Mouse (Mus musculus) liver, embryonic 12.5 days (tissue): Measurements from ENCODE around the gene Ssh2. TPM values are rescaled to one million over a fixed set of nuclear protein-coding genes. Genes with fewer than 3 reads are reported as not detected.
A peak's percentile ranks its signal among the peaks of the same experiment; 100 is the strongest.

ENCODE experiments used
- ATAC-seq: fragments of 200-750 bp; cut with Nextera tagmentation; 2 replicates; pipeline ENCODE4 v1.8.0; 2017; ENCODE audit warnings: moderate number of reproducible peaks, mild to moderate bottlenecking, moderate library complexity
- H3K27ac ChIP-seq: fragments of 300-500 bp; sonication (generic); 2 replicates; pipeline ENCODE4 v1.5.1; 2016; ENCODE audit warnings: mild to moderate bottlenecking
- H3K27me3 ChIP-seq: fragments of 300-500 bp; sonication (generic); replicated peaks from 2 replicates; pipeline ENCODE4 v1.6.1; 2016; ENCODE audit warnings: mild to moderate bottlenecking, moderate library complexity
- H3K36me3 ChIP-seq: fragments of 300-500 bp; sonication (generic); 2 replicates; pipeline ENCODE4 v1.6.1; 2016; ENCODE audit warnings: mild to moderate bottlenecking, moderate library complexity
- H3K4me1 ChIP-seq: fragments of 300-500 bp; sonication (generic); 2 replicates; pipeline ENCODE4 v1.6.1; 2016
- H3K4me2 ChIP-seq: fragments of 300-500 bp; sonication (generic); 2 replicates; pipeline ENCODE4 v1.6.1; 2016; ENCODE audit warnings: mild to moderate bottlenecking, moderate library complexity
- H3K4me3 ChIP-seq: fragments of 300-500 bp; sonication (generic); 2 replicates; pipeline ENCODE4 v1.5.1; 2016; ENCODE audit warnings: mild to moderate bottlenecking, moderate library complexity
- H3K9ac ChIP-seq: fragments of 300-500 bp; sonication (generic); 2 replicates; pipeline ENCODE4 v1.6.1; 2016; ENCODE audit warnings: mild to moderate bottlenecking, moderate library complexity
- H3K9me3 ChIP-seq: fragments of 300-500 bp; sonication (generic); replicated peaks from 2 replicates; pipeline ENCODE4 v1.6.1; 2016; ENCODE audit warnings: mild to moderate bottlenecking, moderate library complexity
- WGBS: fragments of 180-500 bp; shearing (Covaris S2); methylation state at CpG from one replicate; pipeline ENCODE4 v1.1.7; 2016; ENCODE audit not compliant: insufficient replicate concordance; 5-methylcytosine and 5-hydroxymethylcytosine counted together
- polyA plus RNA-seq: library from polyadenylated mRNA; unstranded; fragments of >200 nt; fragmentation: Nextera tagmentation; extraction: Ambion mirVana; gene quantifications from 2 replicates; pipeline ENCODE4 v1.2.1, GENCODE M21; 2016

The Ssh2 gene
- polyA plus RNA-seq, 1 experiment from 2014 or later, result 6.8 TPM

GRCm38 (mm10) chr11:77194762-77195161, 21.3 kb upstream of the Ssh2 start:
- H3K4me3 ChIP-seq, result no peak overlapping the region
- no peak overlapping the region for H3K27ac ChIP-seq
- 54% methylated on average over 1 of the region's 1 CpGs for WGBS
- H3K9ac ChIP-seq, result no peak overlapping the region
- H3K4me2 ChIP-seq, result no peak overlapping the region
- H3K9me3 ChIP-seq, result no peaks in the 10 kb centered on the region
- no peaks in the 10 kb centered on the region for H3K27me3 ChIP-seq
- no peak for ATAC-seq
- H3K4me1 ChIP-seq, result peaks cover 11% of the 10 kb centered on the region
- no peaks in the 10 kb centered on the region for H3K36me3 ChIP-seq

GRCm38 (mm10) chr11:77195360-77196109, 20.6 kb upstream of the Ssh2 start:
- WGBS, result 67% methylated on average over 11 of the region's 11 CpGs
- no peak overlapping the region for H3K4me3 ChIP-seq
- no peak overlapping the region for H3K4me2 ChIP-seq
- H3K27me3 ChIP-seq, result no peaks in the 10 kb centered on the region
- H3K36me3 ChIP-seq, result no peaks in the 10 kb centered on the region
- H3K4me1 ChIP-seq, result peaks cover 10% of the 10 kb centered on the region
- no peak overlapping the region for H3K27ac ChIP-seq
- H3K9ac ChIP-seq, result no peak overlapping the region
- no peak for ATAC-seq
- no peaks in the 10 kb centered on the region for H3K9me3 ChIP-seq

DNA sequence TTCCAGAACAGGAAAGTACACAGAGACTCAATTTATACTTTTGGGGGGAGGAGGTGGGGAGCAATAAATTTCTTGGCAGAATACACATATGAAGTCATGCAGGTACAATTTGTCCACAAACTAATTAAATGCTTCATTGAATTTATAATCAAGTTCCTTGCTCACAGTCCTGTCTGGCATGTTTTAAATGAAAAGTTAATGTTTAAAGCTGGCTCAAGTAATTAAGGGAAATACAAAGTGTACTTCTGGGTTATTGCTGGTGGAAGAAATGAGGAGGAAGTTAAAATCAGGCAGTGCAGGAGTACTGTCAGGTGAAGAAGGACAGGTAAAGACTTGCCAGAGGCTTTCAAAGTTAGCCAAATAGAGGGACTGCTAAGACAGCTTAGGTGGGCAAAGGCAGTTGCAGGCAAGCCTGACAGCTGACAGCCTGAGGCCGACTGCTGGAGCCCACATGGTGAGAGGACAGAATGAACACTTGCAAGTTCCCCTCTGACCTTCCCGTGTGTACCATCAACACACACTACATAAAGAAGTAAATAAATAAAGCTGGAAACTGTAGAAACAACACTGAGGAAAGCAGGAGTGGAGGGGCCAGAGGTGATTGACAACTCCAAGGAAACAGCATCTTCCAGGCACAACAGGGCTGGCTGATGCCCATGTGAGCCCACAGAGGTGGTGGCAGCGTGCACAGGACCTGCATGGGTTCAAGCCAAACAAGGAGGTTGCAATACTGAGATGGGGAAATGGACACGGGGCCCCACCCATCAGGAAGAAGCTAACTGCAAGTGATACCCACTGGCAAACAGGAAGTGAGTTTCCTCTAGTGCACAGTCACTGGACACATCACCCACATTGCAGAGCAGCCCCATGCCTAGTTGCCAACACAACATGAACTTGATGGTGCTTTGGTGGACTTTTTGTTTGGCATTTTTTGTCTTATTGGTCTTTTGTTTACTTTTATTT, 19.6 kb upstream of the Ssh2 start:
- peaks cover 10% of the 10 kb centered on the region for H3K4me1 ChIP-seq
- no peak overlapping the region for H3K9ac ChIP-seq
- H3K36me3 ChIP-seq, result no peaks in the 10 kb centered on the region
- ATAC-seq, result no peak
- 12% methylated on average over 4 of the region's 4 CpGs for WGBS
- H3K4me2 ChIP-seq, result no peak overlapping the region
- H3K9me3 ChIP-seq, result no peaks in the 10 kb centered on the region
- no peaks in the 10 kb centered on the region for H3K27me3 ChIP-seq
- no peak overlapping the region for H3K4me3 ChIP-seq
- H3K27ac ChIP-seq, result 0 out of 2 replicates have a peak overlapping the region, but pooled peaks have one; percentile 26

DNA sequence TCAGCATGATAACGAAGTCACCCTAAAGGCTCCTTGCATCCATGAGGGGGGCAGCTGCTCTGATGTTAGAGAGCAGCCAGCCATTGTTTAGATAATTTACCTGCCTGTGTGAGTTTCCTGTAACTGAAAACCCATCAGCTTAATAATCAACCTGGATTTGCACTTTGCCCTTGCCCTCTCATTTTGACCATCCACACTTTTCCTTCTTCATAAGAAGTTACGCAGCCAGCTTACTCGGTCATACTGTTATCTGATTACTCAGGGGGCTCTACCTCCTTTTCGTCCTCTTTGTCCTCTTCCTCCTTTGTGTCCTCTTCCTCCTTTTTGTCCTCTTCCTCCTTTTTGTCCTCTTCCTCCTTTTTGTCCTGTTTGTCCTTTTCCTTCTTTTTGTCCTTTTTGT, 16.5 kb upstream of the Ssh2 start:
- Histone ChIP-seq H3K9ac (no peak overlapping the region), H3K4me1 (peaks cover 7% of the 10 kb centered on the region), H3K4me3 (no peak overlapping the region), H3K27me3 (no peaks in the 10 kb centered on the region), H3K36me3 (no peaks in the 10 kb centered on the region), H3K4me2 (peak overlapping the region; percentile 14; the same call in 1 of the 2 replicates), H3K27ac (no peak overlapping the region), H3K9me3 (no peaks in the 10 kb centered on the region)
- no peak for ATAC-seq
- 32% methylated on average over 4 of the region's 4 CpGs for WGBS

DNA sequence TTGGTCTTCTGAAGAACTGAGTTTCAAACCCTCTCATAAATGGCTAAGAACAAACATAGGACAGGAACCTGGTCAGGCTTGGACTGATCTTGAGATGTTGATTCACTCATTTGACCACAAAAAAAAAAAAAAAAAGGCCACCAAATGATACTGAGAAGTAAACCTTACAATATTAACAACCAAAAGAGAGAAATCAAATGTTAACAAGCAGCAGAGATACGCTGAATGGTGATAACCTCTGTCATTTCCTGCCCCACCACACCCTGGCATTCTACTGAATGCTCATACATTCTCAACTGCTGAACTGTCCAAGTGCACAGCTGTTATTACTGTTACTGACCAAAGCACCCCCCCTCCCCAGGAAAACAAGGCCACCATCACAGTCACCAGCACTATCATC, 15.4 kb upstream of the Ssh2 start:
- no peaks in the 10 kb centered on the region for H3K27me3 ChIP-seq
- no peak overlapping the region for H3K9ac ChIP-seq
- peaks cover 7% of the 10 kb centered on the region for H3K4me1 ChIP-seq
- H3K27ac ChIP-seq, result no peak overlapping the region
- WGBS, result 32% methylated on average over 1 of the region's 1 CpGs
- H3K4me3 ChIP-seq, result no peak overlapping the region
- no peaks in the 10 kb centered on the region for H3K9me3 ChIP-seq
- ATAC-seq, result no peak
- no peaks in the 10 kb centered on the region for H3K36me3 ChIP-seq
- no peak overlapping the region for H3K4me2 ChIP-seq

DNA sequence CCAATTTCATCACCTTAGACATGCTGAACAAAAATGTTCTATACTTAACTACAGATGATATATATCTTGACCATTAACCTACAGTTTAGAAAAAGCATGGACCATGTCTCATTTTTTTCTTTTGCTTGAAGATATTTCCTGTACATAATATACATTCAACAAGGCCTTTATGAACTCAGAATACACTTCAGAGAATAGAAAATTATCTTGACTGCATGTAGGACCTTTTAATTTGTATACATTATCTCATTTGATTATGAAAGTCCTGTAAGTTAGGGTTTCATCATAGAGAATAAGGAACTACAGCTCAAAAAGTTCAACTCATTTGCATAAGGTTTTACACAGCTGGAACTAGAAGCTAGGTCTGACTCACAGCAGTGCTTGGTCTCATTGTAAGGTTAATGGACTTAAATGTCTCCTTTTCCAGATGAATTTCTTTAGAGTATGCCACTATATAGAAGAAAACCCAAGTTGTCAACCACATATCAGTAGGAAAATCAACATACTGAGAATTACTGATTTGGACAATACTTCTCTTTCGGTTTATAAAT, 1.9 kb upstream of the Ssh2 start:
- no peak overlapping the region for H3K4me2 ChIP-seq
- no peak overlapping the region for H3K27ac ChIP-seq
- no peaks in the 10 kb centered on the region for H3K9me3 ChIP-seq
- no peaks in the 10 kb centered on the region for H3K36me3 ChIP-seq
- H3K9ac ChIP-seq, result no peak overlapping the region
- H3K27me3 ChIP-seq, result no peaks in the 10 kb centered on the region
- ATAC-seq, result no peak
- peaks cover 32% of the 10 kb centered on the region for H3K4me1 ChIP-seq
- no peak overlapping the region for H3K4me3 ChIP-seq
- 86% methylated on average over 1 of the region's 1 CpGs for WGBS

DNA sequence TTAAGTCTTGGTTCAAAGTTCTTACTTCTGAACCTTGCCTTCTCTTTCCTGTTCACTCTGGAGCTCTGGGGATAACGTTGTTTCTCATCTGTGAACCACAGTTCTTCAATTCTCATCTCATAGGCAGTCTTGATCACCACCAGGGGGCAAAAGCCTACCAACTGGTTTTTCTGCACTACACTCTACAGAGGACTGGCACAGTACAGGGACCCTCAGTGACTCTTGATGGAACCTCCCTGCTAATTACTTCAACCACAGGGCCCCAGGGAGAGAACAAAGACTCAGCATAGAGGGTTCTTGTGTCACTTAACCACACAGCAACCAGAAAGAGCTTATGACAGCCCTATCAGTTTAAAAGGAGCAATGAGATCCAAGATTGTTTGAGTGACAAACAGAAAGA, 1.3 kb upstream of the Ssh2 start:
- Histone ChIP-seq H3K4me3 (no peak overlapping the region), H3K9me3 (no peaks in the 10 kb centered on the region), H3K9ac (no peak overlapping the region), H3K36me3 (no peaks in the 10 kb centered on the region), H3K4me1 (peaks cover 32% of the 10 kb centered on the region), H3K27me3 (no peaks in the 10 kb centered on the region), H3K27ac (no peak overlapping the region), H3K4me2 (peak overlapping the region; percentile 95)
- peak; percentile 43; the same call in 1 of the 2 replicates for ATAC-seq
- 0% methylated on average over 1 of the region's 1 CpGs for WGBS

DNA sequence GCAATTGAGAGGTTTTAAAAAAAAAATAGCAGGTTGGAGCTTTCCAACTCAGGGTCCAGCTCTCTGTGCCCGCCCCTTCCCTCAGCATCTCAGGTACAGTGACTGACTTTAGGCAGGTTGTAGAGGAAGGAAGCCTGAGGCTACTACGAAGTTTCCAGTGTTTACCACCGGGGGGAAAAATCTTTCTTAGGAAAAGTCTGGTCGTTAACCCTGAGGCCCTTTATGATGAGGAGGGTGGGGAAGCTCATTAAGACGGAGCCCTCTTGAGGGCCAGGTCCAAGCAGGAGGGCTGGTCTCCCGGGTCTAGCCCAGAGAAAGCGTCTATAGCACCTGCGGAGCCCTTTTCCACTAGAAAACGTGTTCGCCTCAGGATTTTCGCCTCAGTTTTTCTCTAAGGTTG, 604 bp upstream of the Ssh2 start:
- peak overlapping the region; percentile 93 for H3K27ac ChIP-seq
- H3K27me3 ChIP-seq, result no peaks in the 10 kb centered on the region
- peak overlapping the region; percentile 80 for H3K4me3 ChIP-seq
- peak overlapping the region; percentile 95 for H3K4me2 ChIP-seq
- WGBS, result 3% methylated on average over 11 of the region's 11 CpGs
- H3K4me1 ChIP-seq, result peaks cover 32% of the 10 kb centered on the region
- ATAC-seq, result peak; percentile 53; the same call in 1 of the 2 replicates
- H3K36me3 ChIP-seq, result no peaks in the 10 kb centered on the region
- H3K9ac ChIP-seq, result peak overlapping the region; percentile 95
- H3K9me3 ChIP-seq, result no peaks in the 10 kb centered on the region

GRCm38 (mm10) chr11:77216761-77217130, 659 bp downstream of the Ssh2 start:
- no peaks in the 10 kb centered on the region for H3K9me3 ChIP-seq
- H3K27ac ChIP-seq, result peak overlapping the region; percentile 93

DNA sequence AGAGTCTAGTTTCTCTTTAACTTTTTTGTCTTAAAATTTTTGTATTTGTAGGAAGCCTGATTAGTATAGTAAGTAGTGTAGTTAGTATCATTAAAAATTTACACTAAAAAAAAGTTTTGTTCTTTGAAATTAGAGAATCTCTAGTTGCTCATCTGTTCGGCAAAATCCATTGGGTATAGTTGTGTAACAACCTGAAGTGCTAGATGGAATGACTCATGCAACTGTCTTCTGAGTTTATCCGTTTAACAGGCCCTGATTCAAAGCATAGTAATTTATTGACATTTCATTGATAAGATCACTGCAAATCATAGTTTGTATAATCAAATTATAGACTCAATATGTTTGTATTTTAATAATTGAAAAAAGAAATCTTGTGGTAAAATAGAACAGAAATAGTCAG, 14.7 kb downstream of the Ssh2 start:
- Histone ChIP-seq H3K36me3 (no peaks in the 10 kb centered on the region), H3K27me3 (no peaks in the 10 kb centered on the region), H3K4me2 (no peak overlapping the region), H3K4me3 (no peak overlapping the region), H3K4me1 (no peaks in the 10 kb centered on the region), H3K9me3 (no peaks in the 10 kb centered on the region), H3K9ac (no peak overlapping the region), H3K27ac (no peak overlapping the region)
- no peak for ATAC-seq
- 63% methylated on average over 2 of the region's 2 CpGs for WGBS

More at GRCm38 (mm10) chr11:77216761-77217130, 659 bp downstream of the Ssh2 start:
- no peaks in the 10 kb centered on the region for H3K36me3 ChIP-seq
- peak overlapping the region; percentile 80 for H3K4me3 ChIP-seq
- H3K27me3 ChIP-seq, result no peaks in the 10 kb centered on the region
- WGBS, result under 1% methylated on average over 11 of the region's 11 CpGs
- ATAC-seq, result peak; percentile 69
- H3K9ac ChIP-seq, result peak overlapping the region; percentile 95
- peak overlapping the region; percentile 95 for H3K4me2 ChIP-seq
- peaks cover 32% of the 10 kb centered on the region for H3K4me1 ChIP-seq

- H3K4me1 ChIP-seq, result no peaks in the 10 kb centered on the region
- no peak overlapping the region for H3K4me2 ChIP-seq
- no peaks in the 10 kb centered on the region for H3K27me3 ChIP-seq
- H3K4me3 ChIP-seq, result no peak overlapping the region
- no peak for ATAC-seq
- WGBS, result 71% methylated on average over 2 of the region's 2 CpGs
- no peak overlapping the region for H3K9ac ChIP-seq
- no peak overlapping the region for H3K27ac ChIP-seq
- H3K36me3 ChIP-seq, result no peaks in the 10 kb centered on the region
- no peaks in the 10 kb centered on the region for H3K9me3 ChIP-seq
These were observed 15.4 kb downstream of the Ssh2 start for GRCm38 (mm10) chr11:77231514-77231913.

GRCm38 (mm10) chr11:77235267-77235666, 19.2 kb downstream of the Ssh2 start:
- no peak overlapping the region for H3K4me2 ChIP-seq
- no peak overlapping the region for H3K4me3 ChIP-seq
- WGBS, result 86% methylated on average over 1 of the region's 1 CpGs
- H3K9me3 ChIP-seq, result no peaks in the 10 kb centered on the region
- no peak overlapping the region for H3K27ac ChIP-seq
- H3K4me1 ChIP-seq, result peaks cover 4% of the 10 kb centered on the region
- H3K27me3 ChIP-seq, result no peaks in the 10 kb centered on the region
- no peak for ATAC-seq
- no peaks in the 10 kb centered on the region for H3K36me3 ChIP-seq
- no peak overlapping the region for H3K9ac ChIP-seq
